Mouse (Mus musculus): ENCODE measurements around the gene Bicd2.

Bicd2 gene

DNA sequence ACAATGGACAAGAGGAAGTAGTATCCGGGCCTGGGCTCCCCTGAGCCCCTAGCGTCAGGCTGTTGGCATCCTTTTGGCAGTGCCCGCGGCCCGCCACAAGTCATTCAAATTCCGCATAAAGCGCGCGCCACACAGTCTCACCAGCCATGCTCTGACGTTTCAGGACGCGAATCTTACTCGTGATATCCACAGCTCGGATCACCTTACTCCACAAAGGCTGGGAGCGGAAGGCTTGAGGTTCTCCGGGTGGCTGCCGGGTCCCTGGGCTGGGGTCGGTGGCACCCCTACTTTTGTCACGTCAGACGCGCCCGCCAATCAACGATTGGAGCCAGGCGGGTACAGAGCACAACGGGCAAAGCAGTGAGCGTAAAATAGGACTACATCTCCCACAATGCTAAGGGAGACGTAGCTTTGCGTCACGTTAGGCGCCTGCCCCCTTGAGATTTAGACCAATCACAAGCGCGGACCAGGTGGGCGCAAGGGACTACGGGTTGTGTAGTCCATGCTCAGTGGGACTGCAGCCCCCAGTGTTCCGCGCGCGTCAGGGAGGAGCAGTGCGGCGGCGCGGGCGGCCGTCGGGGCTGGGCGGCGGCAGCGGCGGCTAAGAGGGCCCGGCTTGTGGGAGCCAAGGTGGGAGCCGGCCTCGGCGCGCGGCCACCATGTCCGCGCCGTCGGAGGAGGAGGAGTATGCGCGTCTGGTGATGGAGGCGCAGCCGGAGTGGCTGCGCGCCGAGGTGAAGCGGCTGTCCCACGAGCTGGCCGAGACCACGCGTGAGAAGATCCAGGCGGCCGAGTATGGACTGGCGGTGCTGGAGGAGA, at the start of gene Bicd2:
Gene Bicd2 (plus strand): TSS at position 574 of the 819 bp plus-strand sequence.
- peak; percentile 97 for DNase-seq (ENCODE audit: low read depth)

DNA sequence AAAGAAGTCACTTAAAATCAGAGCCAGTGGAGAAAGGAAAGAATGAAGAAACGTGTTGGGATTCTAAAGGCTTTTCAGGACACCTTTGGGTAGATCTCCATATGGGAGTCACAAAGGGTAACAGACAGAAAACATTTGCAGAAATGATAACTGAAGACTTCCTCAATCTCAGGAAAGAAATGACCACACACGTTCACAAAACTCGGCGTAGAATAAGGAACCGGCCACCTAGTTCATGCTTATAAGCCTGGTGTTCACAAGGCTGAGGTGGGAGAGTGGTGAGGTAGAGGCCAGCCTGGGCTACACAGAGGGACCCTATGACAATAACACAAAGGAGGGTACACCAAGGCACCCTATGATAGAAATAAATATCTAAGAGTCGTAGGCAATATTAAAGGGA, 49.4 kb upstream of the Bicd2 start:
- DNase-seq (ENCODE audit: low read depth): no peak

DNA sequence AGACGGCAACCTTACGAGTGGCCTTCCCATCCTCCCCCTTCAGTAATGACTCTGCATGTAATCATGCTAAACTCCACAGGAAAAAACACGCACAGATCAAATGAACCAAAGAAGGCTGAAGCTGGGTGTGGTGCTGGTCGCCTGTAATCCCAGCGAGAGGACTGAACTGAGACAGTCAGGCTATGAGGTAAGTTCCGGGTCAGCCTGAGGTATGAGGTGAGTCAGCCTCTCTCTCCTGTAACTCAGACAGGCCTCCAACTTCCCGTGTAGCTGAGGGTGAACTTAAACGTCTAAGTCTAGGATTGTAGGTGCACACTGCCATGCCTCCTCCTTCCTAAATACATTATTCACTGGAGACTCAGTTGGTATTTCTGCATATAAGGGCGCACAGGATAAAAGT, 47.3 kb upstream of the Bicd2 start:
- DNase-seq (ENCODE audit: low read depth): no peak

DNA sequence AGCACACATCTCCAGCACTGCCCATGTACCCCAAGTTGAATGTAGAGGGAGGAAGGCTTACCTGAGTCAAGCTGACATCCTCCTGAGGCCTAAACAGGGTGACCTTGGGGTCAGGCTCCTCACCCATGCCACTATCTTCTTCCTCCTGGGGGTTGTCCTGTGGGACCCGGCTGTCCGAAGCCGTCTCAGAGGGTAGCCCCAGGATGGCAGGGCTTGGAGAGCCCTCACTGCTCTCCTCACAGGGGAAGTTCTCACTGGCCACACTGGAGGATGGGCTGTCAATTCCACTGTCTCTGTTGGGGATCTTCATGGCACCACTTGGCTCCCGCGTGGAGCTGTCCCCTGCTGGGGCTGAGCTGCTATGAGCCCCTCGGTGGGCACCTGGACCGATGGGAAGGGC, 45.1 kb upstream of the Bicd2 start:
- no peak for DNase-seq (ENCODE audit: low read depth)

DNA sequence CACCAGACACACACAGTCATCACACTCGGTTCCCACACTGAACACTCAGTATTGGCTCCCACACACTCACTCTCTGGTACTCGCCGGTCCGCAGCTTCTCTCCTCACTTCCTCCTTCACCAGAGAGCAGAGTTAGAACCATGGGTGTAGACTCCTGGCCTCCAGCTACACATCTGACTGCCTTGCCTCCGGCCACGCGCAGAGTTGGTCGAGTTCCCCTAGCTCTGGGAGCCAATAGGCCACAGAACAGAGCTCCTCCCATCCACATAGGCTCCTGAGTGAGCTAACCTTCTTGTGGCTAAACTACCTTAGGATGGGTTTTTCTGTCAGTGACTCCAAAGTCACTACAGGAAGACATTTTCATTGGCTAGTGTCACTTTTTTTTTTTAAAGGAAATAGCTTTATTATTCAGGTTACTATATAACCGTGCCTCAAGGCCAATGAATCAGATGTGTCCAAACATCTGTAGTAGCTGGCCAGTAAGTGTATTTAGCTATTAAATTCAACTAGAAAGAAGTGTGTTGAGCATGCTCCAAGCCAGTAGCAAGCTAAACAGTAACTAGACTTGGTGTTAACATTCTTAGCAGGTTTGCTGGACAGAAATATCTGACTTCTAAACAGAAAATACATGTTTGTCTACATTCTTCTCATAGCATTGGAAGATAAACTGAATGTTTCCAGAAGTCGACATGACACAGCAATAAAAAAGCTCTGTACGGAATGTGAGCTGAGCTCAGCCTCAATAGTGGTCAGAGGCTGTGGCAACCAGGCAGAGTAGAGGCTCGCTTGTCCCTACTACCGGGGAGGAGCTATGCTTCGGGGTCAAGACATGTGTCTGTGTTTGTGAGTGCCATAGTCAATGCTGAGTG, 42.6 kb upstream of the Bicd2 start:
- DNase-seq (ENCODE audit: low read depth): peak; percentile 68

DNA sequence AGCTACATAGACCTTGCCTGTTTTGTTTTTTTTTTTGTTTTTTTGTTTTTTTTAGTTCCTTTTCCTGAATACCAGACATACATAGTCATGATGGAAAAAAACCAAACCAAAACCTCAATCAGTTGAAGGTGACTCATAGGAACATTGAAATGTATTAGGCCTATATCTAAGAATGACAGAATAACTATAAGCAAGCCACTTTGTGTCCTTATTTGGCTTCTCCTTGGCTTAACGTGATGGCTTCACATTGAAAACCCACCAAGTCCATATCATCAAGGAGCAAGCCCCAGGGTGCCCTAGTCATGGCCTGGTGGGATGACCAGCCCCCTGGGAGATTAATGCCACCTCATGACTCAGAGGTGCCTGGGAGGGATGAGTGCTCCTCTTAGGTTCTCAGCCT, 40.6 kb upstream of the Bicd2 start:
- peak; percentile 76 for DNase-seq (ENCODE audit: low read depth)

DNA sequence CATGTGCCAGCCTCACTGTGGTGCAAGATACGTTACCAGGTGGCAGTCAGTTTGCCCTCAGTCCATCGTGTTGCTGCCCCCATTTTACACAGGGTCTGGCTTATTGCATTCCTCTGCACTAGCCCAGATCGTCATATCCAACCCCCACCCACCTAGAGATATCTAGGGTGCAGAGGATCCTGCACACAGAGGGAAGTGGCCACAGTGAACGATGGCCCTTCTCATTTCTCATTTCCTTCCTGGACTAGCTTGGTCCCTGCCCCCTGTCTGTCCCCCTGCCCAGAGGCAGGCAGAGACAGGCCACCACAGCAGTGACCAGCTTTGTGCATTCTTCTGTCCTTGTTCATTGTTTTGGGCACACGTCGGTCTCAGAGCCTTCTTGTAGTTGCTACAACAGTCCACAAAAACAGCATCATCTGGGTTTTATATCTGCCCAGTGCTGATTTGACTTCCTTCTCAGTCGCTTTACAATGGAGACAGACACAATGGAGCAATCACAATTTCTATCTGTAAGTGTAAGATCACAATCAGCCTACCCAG, 34.5 kb upstream of the Bicd2 start:
- DNase-seq (ENCODE audit: low read depth): no peak

DNA sequence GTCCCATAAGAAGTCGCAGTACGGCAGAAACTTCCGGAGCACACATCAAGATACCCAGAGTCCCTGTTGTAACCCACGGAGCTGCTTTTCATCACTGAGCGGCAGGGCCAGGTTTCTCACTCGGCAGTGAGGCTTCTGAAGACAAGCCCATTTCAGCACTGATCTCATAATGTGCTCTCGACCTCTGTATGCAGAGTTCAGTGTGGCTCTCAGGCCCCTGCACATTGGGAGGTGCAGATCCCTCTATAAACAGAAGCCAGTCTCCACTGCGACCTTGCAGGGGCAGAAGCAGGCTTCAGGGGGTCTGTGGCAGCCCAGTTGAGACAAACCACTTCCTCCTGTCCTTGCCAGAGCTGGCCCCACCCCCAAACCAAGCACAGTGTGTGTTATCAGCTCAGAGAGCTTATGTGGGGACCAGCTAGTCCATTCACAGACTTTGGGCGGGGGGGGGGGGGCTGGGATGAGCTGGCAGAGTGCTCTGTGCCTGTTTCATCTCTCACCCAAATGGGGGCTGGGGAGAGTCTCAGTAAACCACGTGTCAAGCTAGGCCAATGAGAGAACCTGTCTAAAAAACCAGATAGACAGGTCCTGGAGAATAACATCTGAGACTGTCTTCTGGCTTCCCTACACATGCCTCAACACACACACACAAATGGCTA, 33.9 kb upstream of the Bicd2 start:
- no peak for DNase-seq (ENCODE audit: low read depth)

DNA sequence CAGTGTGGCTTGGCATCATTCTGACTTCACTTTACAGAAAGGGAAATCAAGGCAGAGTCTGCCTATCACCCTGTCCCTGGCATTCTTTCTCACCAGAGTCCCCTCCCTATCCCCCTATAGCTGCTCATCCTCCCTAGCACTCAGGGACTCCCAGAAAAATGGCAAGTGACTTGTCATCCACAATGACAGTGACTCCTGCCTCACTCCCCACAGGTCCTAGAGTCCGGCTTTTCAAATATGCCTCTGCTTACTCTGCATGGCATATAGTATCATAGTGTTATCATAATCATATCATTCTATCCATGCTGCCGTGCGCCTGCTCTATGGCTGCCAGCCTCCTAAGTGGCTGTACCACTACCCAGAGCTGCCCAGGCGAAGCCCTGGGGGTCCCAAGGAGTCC, 33.2 kb upstream of the Bicd2 start:
- no peak for DNase-seq (ENCODE audit: low read depth)

DNA sequence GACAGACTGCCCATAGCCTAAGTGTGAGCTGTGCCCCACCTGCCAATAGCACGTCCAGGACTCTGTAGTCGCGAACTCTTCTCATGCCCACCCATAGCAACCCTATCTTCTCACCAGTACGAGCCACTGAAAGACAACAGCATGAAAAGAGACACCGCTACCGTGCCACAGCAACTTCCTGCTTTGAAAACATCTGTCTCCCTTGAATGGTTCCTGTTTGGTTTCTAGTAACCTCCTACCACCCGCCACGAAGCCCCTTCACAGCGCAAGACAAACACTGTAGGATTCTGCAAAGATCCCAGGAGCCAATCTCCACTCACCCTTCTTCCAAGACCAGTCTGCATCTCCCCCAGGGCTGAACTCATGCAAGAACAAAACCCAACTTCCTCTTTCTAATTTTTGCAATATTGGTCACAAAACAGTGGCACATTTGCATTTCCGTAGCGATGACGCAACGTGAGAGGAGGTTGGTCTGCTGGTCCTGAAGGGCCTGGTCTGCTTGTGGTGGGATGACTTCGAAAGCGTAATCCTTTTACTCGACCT, 32.5 kb upstream of the Bicd2 start:
- DNase-seq (ENCODE audit: low read depth): no peak

DNA sequence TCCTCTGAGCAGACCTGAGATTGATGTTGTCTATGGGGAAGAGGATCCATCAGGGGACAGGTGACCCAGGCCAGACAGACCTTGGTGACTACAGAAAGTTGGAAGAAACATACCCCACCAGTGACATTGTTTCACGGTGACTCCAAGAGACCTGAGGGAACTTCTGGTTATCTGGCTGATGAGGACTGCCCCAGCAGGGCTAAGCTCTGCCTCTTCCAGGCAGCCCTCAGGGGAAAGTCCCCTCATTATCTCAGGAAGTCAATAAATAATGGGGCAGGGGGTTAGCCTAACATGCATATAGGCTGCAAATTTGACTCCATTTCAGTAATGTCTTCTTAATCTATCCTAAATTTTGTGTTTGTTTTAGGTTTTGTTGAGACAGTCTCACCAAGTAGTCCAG, 31.9 kb upstream of the Bicd2 start:
- no peak for DNase-seq (ENCODE audit: low read depth)

DNA sequence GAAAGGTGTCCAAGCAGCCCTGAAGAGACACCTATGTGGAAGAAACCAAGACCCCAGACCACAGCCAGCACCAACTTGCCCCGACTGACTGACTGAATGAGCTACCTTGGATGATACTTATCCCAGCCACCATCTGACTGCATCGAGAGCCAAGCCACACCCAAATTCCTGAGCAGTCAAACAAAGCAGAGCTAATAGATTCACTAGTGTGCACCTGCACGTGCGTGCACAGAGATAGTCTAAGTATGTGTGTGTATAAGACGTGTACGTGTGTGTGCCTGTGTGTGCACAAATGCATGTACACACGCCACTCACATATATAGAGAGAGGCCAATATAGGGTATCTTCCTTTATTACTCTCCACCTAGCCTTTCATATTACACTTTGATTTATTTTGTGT, 29.7 kb upstream of the Bicd2 start:
- DNase-seq (ENCODE audit: low read depth): no peak

DNA sequence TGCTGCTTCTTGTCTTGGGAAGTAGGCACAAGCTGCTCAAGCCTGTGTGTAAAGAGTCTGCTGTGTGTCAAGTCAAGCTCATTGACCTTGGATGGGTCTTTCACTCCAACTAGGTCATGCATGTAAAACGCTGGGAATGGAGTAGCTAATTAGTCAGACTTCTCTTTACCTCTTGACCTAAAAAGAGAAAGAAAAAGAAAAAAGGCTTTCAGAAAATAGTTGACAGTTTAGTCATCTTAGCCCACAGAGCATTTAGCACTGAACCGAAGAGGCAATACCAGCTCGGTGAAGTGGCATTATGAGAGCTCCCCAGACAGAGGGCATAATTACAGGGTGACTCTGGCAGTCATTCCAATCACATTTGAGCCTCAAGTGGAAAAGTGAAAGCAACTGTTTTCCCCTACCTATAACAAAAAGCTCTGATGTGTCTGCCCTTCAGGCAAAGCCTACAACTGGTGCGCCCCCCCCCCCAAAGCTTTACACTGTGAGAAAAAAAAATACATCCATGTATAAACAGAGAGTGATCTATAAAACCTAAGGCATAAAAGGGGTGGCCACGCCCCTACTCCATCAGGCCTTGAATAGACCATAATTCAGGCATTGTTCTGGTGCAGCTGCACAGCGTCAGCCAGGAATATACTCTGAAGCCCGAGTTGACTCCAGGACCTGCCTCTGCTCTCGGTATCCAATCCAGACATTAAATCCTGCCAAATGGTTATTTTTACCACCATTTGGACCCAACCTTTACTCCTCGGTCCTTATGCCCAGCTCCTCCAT, 24.8 kb upstream of the Bicd2 start:
- DNase-seq (ENCODE audit: low read depth): peak; percentile 36

DNA sequence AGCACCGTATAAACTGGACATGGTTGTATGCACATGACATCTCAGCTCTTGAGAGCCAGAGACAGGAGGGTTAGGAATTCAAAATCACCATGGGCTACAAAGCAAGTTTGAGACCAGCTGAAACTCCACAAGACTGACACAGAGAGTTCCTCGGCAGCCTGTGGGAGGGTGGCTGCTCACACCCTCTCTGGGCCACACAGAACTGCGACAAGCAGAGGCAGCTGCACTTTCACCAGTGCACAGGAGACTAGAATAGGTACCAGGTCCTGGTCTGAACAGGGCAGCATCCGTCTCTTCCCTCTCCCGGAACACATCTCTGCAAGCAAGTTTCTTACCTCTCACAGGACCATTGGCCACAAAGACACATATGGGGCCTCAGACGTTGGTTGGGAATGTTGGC, 23.9 kb upstream of the Bicd2 start:
- DNase-seq (ENCODE audit: low read depth): no peak

DNA sequence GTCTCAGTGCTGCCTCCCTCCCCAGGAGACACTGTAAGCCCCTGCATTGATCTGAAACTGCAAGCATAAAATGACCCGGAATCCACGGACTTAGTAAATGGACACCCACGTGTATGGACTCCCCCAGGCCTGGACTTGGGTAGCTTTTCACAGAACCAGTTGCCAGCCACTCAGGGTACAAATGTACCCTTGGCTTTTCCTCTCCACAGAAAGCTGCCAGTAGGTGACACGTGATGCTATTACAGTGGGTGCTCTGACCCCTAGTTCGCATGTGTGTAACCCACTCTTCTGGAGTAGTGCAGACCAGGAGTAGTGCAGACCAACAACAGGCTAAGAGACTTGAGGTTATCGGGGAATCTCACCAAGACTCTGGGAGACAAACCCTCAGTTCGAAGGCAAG, 23.5 kb upstream of the Bicd2 start:
- DNase-seq (ENCODE audit: low read depth): no peak

DNA sequence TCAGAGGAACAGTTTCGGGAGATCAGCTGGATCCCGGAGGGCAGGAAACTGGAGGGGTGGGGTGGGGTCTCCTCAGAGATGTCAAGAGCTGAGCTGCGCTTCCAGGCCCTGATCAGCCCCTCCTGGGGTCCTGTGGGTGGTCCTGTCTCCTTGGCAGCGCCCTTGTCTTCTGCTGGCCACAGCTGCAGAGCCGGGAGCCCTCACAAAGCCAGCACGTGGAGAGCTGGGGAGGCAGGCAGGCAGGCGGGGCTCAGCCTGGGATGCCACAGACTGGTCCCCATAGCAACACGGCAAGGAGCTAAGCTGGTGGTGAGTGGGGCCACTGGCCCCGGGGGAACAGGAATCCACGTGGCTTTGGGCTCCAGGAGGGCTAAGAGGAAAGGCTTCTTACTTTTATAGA, 21.3 kb upstream of the Bicd2 start, which contains the start of gene Fgd3:
Gene Fgd3 (minus strand): TSS at position 272 of the 400 bp plus-strand sequence.
- peak; percentile 64 for DNase-seq (ENCODE audit: low read depth)

DNA sequence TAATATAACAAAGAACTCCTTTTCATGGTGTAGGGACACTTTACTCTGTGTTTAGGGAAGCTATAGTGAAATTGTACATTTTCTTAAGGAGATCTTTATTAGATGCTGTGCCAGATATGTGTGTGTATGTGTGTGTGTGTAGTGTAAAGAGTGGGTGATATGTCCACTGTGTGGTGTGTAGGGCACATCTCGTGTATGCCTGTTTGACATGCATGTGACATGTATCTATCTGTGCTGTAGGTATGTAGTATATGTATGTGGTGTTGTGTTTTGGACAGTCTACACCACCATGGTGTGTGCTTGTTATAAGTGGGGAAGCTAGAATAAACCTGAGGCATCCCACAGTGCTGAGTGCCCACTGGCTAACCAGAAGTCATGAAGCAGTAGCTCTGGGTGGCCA, 20.9 kb upstream of the Bicd2 start:
- DNase-seq (ENCODE audit: low read depth): no peak

DNA sequence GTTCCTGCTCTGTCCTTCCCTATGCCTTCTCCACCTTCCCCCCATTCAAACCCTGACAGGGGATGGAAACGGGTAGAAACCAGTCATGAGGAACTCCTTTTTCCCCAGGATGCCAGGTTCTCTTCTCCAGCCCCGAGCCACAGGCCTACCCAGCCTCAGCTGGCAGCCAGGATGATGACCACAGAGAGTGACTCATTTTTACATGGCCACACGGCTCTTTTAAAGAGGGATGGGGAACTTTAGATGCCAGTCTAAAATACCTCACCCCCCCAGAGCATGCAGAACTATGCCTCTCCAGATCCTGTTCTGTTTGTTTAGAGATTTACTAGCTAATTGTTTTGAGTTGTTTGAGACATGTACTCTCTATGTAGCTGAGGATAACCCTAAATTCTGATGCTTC, 19.9 kb upstream of the Bicd2 start:
- peak; percentile 50 for DNase-seq (ENCODE audit: low read depth)

DNA sequence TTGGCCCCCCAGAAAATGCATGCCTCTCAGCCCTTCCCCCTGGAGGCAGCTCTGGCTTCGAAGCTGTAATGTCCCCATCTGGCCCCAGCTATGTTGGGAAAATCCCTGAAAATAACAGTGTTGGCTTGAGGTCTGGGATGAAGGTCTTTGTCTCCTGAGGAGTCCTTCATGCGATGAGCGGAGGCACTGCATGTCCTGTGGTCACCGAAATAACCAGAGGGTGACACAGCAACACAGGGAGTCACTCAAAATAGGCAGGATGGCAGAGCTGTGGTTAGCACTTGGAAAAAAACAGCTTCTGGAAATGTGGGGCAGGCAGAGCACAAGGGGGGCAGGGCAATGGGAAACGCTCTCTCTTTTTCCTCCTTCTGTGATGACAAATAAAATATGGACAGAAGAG, 19.2 kb upstream of the Bicd2 start:
- no peak for DNase-seq (ENCODE audit: low read depth)

DNA sequence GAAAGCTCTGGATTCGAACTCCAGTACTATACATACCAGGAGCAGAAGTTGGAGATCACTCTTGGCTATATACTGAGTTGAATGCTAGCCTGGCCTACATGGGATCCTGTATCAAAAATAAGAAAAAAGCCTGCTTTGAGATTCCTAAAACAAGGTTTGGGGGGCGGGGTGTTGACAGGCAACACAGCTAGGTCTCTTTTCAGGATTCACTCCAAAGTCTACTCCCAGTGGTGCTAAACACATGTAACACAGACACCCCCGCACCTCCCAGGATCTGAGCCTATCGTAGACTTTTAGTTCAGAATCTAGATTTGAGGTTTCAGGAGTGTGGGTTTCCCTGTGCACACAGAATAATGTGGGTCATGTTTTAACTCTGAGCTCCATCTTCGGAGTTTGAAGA, 18.6 kb upstream of the Bicd2 start:
- DNase-seq (ENCODE audit: low read depth): no peak

DNA sequence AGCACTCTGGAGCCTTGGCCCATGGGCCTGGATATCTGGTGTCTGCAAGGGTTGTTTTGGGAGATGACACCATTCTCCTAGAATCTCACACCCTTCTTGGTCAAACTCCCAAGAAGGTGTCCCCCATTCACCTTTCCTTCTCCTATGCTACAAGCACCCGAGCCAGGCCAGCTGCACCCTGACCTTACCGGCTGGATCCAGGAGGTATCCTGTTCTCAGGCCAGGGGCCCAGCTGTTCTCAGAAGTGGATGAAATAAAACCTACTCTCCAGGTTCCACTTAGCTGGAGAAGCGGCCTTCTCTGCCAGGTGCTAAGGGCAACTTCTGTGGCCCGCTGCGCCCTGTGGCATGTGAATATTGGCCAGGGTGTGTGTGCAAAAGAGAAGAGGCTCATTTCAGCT, 16.5 kb upstream of the Bicd2 start:
- no peak for DNase-seq (ENCODE audit: low read depth)
